Mouse (Mus musculus) myocyte (in vitro differentiated cells): ENCODE results near the gene Alox5.

Experiments used
- E2F4 ChIP-seq: IDR thresholded peaks from one replicate; pipeline ENCODE4 v1.6.1; 2011; ENCODE audit warnings: mild to moderate bottlenecking, control low read depth, moderate library complexity; ENCODE audit not compliant: insufficient read depth
- MAX ChIP-seq: IDR thresholded peaks from one replicate; pipeline ENCODE4 v1.6.1; 2011; ENCODE audit warnings: low read depth, mild to moderate bottlenecking, control low read depth
- MYOD1 ChIP-seq, 3 experiments: IDR thresholded peaks; one replicate each; pipeline ENCODE4 v1.6.1; 2011; ENCODE audit warnings: control low read depth in 2 of 3, low read depth in 2 of 3, mild to moderate bottlenecking in 2 of 3, moderate library complexity in 1 of 3; ENCODE audit not compliant: insufficient read length in 2 of 3, control insufficient read depth in 1 of 3
- MYOG ChIP-seq, 3 experiments: IDR thresholded peaks; one replicate each; pipeline ENCODE4 v1.6.1; 2011; ENCODE audit warnings: control low read depth in 2 of 3, low read depth in 2 of 3, mild to moderate bottlenecking in 2 of 3; ENCODE audit not compliant: insufficient read length in 2 of 3, control insufficient read depth in 1 of 3, insufficient read depth in 1 of 3
- POLR2A ChIP-seq: IDR thresholded peaks from one replicate; pipeline ENCODE4 v1.6.1; 2011; ENCODE audit warnings: low read depth, mild to moderate bottlenecking, control low read depth, moderate library complexity; ENCODE audit not compliant: insufficient read length
- POLR2AphosphoS2 ChIP-seq: IDR thresholded peaks from one replicate; pipeline ENCODE4 v1.6.1; 2011; ENCODE audit warnings: low read depth, control low read depth; ENCODE audit not compliant: insufficient read length
- REST ChIP-seq: IDR thresholded peaks from one replicate; pipeline ENCODE4 v1.6.1; 2011; ENCODE audit warnings: mild to moderate bottlenecking, control low read depth, moderate library complexity; ENCODE audit not compliant: insufficient read depth, insufficient read length
- SRF ChIP-seq: IDR thresholded peaks from one replicate; pipeline ENCODE4 v1.6.1; 2011; ENCODE audit warnings: low read depth; ENCODE audit not compliant: control insufficient read depth, insufficient read length
- TCF12 ChIP-seq: IDR thresholded peaks from one replicate; pipeline ENCODE4 v1.6.1; 2011; ENCODE audit warnings: mild to moderate bottlenecking, control low read depth; ENCODE audit not compliant: poor library complexity, insufficient read depth, severe bottlenecking
- TCF3 ChIP-seq: IDR thresholded peaks from one replicate; pipeline ENCODE4 v1.6.1; 2011; ENCODE audit warnings: low read depth, control low read depth; ENCODE audit not compliant: insufficient read length
- USF1 ChIP-seq: IDR thresholded peaks from one replicate; pipeline ENCODE4 v1.6.1; 2011; ENCODE audit warnings: low read depth, mild to moderate bottlenecking, control low read depth, moderate library complexity

GRCm38 (mm10) chr6:116406680-116407079 is 54.3 kb downstream of the Alox5 start:
- TF ChIP-seq POLR2A = peak; percentile 50
- TF ChIP-seq E2F4 = no peak
- no peak for TF ChIP-seq REST
- no peak for TF ChIP-seq MAX
- peak in 2 of 3 experiments; percentile 51 to 59 for TF ChIP-seq MYOG (IDR thresholded peaks at IDR 0.05; ENCODE audit: control insufficient read depth in 1 of 3, insufficient read depth in 1 of 3, insufficient read length in 2 of 3, low read depth in 2 of 3)
- TF ChIP-seq USF1 = peak; percentile 8
- peak in 2 of 3 experiments; percentile 31 to 66 for TF ChIP-seq MYOD1 (IDR thresholded peaks at IDR 0.05; ENCODE audit: control insufficient read depth in 1 of 3, insufficient read length in 2 of 3, low read depth in 2 of 3)
- peak; percentile 55 for TF ChIP-seq TCF12
- no peak for TF ChIP-seq SRF
- no peak for TF ChIP-seq TCF3
- no peak for TF ChIP-seq POLR2AphosphoS2
